ENCODE assay signal across 9 mouse cellular contexts in genomic region chr17:79069019-79069418, GRCm38 (mm10). TPM values are rescaled to one million over a fixed set of nuclear protein-coding genes. Genes with fewer than 3 reads are reported as not detected.
DNase-seq lines count a peak whose midpoint lies in the region; ATAC-seq and TF ChIP-seq lines count a peak whose summit lies in the region.
"Had no signal": no experiment of that assay in that cellular context is flagged by ENCODE, and none has a peak within 500 bp of the region (broad histone marks: within the 10 kb centered on the region; RNA-seq: fewer than 3 reads in every experiment).

No protein-coding gene starts in this region.

- H3K4me1 ChIP-seq in forebrain, embryonic 10.5 days: peaks cover 9% of the 10 kb centered on the region
- no peaks in the 10 kb centered on the region for H3K4me1 ChIP-seq in forebrain, embryonic 12.5 days
- peaks cover 8% of the 10 kb centered on the region; the same call in 1 of the 2 replicates for H3K4me1 ChIP-seq in limb, embryonic 14.5 days (ENCODE audit: control insufficient read depth, insufficient read depth, low read length)
- H3K4me1 ChIP-seq in forebrain, embryonic 14.5 days (ENCODE audit: control insufficient read depth, insufficient read depth, low read length): no peaks in the 10 kb centered on the region

- no peak overlapping the region for H3K4me2 ChIP-seq in forebrain, embryonic 12.5 days
- H3K4me2 ChIP-seq in limb, embryonic 14.5 days (replicated peaks; ENCODE audit: low read depth, low read length, severe bottlenecking): 0 out of 2 replicates have a peak overlapping the region, but pooled peaks have one; percentile 13
- no peak overlapping the region for H3K4me2 ChIP-seq in forebrain, embryonic 14.5 days (ENCODE audit: low read length)

- H3K9ac ChIP-seq in forebrain, embryonic 12.5 days: no peak overlapping the region
- no peak overlapping the region for H3K9ac ChIP-seq in limb, embryonic 14.5 days (ENCODE audit: low read depth, low read length, severe bottlenecking)
- no peak overlapping the region for H3K9ac ChIP-seq in forebrain, embryonic 14.5 days (ENCODE audit: low read length)

- no peak overlapping the region for H3K4me3 ChIP-seq in forebrain, embryonic 10.5 days
- H3K4me3 ChIP-seq in forebrain, embryonic 12.5 days (replicated peaks): no peak overlapping the region
- no peak overlapping the region for H3K4me3 ChIP-seq in limb, embryonic 14.5 days (replicated peaks; ENCODE audit: low read length)
- H3K4me3 ChIP-seq in forebrain, embryonic 14.5 days (ENCODE audit: low read depth, low read length): no peak overlapping the region

- no peaks in the 10 kb centered on the region for H3K36me3 ChIP-seq in forebrain, embryonic 10.5 days (replicated peaks)
- no peaks in the 10 kb centered on the region for H3K36me3 ChIP-seq in forebrain, embryonic 12.5 days (replicated peaks)
- no peaks in the 10 kb centered on the region for H3K36me3 ChIP-seq in limb, embryonic 14.5 days (ENCODE audit: control insufficient read depth, insufficient read depth, low read length)
- no peaks in the 10 kb centered on the region for H3K36me3 ChIP-seq in forebrain, embryonic 14.5 days (ENCODE audit: control insufficient read depth, insufficient read depth, low read length)

- intact Hi-C loops in left cerebral cortex, postnatal 14 days (cut with DNase I): no loop called here

- no peak for DNase-seq in forebrain, embryonic 10.5 days (ENCODE audit: extremely low spot score, low spot score)
- DNase-seq in urinary bladder, postnatal 14 days (ENCODE audit: low spot score): peak; percentile 20
- no peak for DNase-seq in urinary bladder, adult 2 months (ENCODE audit: low spot score)
- no peak for DNase-seq in limb, embryonic 14.5 days (ENCODE audit: low spot score)
- no peak for DNase-seq in left cerebral cortex, postnatal 14 days (ENCODE audit: low spot score in 2 of 2)
- no peak for DNase-seq in cerebellum, adult 9-10 months
- DNase-seq in forebrain, embryonic 14.5 days (ENCODE audit: low spot score): no peak
- DNase-seq: adrenal gland, adult 2 months had no signal

- H3K9me3 ChIP-seq in forebrain, embryonic 10.5 days: no peaks in the 10 kb centered on the region
- H3K9me3 ChIP-seq in forebrain, embryonic 12.5 days: no peaks in the 10 kb centered on the region
- no peaks in the 10 kb centered on the region for H3K9me3 ChIP-seq in limb, embryonic 14.5 days (ENCODE audit: control insufficient read depth, low read length)
- H3K9me3 ChIP-seq in forebrain, embryonic 14.5 days (replicated peaks; ENCODE audit: control insufficient read depth, low read length): no peaks in the 10 kb centered on the region

- no peak for TF ChIP-seq POLR2A in limb, embryonic 14.5 days (IDR thresholded peaks at IDR 0.05; ENCODE audit: borderline replicate concordance, extremely low read depth, insufficient read depth, insufficient read length)

- no peak for ATAC-seq in forebrain, embryonic 12.5 days (ENCODE audit: low FRiP score)
- ATAC-seq in limb, embryonic 14.5 days (ENCODE audit: low FRiP score, low read depth): peak; percentile 87
- ATAC-seq in forebrain, embryonic 14.5 days: no peak

- peak overlapping the region; percentile 30; the same call in 1 of the 2 replicates for H3K27ac ChIP-seq in forebrain, embryonic 10.5 days
- H3K27ac ChIP-seq in forebrain, embryonic 12.5 days: no peak overlapping the region
- H3K27ac ChIP-seq in limb, embryonic 14.5 days (replicated peaks; ENCODE audit: low read depth, low read length): peak overlapping the region; percentile 72
- no peak overlapping the region for H3K27ac ChIP-seq in forebrain, embryonic 14.5 days (ENCODE audit: low read depth, low read length)

- WGBS in forebrain, embryonic 10.5 days: 53% methylated on average over 4 of the region's 4 CpGs
- 42% methylated on average over 4 of the region's 4 CpGs for WGBS in forebrain, embryonic 12.5 days
- 33% methylated on average over 4 of the region's 4 CpGs for WGBS in limb, embryonic 14.5 days
- 34% methylated on average over 4 of the region's 4 CpGs for WGBS in forebrain, embryonic 14.5 days

- no peaks in the 10 kb centered on the region for H3K27me3 ChIP-seq in forebrain, embryonic 10.5 days (ENCODE audit: poor library complexity, severe bottlenecking)
- no peaks in the 10 kb centered on the region for H3K27me3 ChIP-seq in forebrain, embryonic 12.5 days
- H3K27me3 ChIP-seq in limb, embryonic 14.5 days (ENCODE audit: control insufficient read depth, insufficient read depth, low read length): no peaks in the 10 kb centered on the region
- no peaks in the 10 kb centered on the region for H3K27me3 ChIP-seq in forebrain, embryonic 14.5 days (replicated peaks; ENCODE audit: control insufficient read depth, insufficient read depth, low read length)

RNA-seq across cellular contexts. Expression of gene Qpct, which starts 17.3 kb away (rescaled TPM):
- 3.7 and 4.1 TPM in 2 replicates for polyA plus RNA-seq in forebrain, embryonic 10.5 days (2016; fragmentation: Nextera tagmentation; extraction: Ambion mirVana)
- polyA plus RNA-seq in forebrain, embryonic 12.5 days (2016; fragmentation: Nextera tagmentation; extraction: Ambion mirVana): 8.8 and 9.4 TPM in 2 replicates
- polyA plus RNA-seq in urinary bladder, adult 2 months (2012; rRNA removed): 21.6 and 25.3 TPM in 2 replicates
- 5.1 and 5.9 TPM in 2 replicates for polyA plus RNA-seq in limb, embryonic 14.5 days (2012; rRNA removed)
- polyA plus RNA-seq in limb, embryonic 14.5 days (2014; fragmentation: Nextera tagmentation; extraction: Ambion mirVana): 8.6 and 8.8 TPM in 2 replicates
- 10 to 100 TPM in 1 of 2 experiments, 1 to 10 TPM in 1; 7.9 to 12.5 TPM for total RNA-seq in left cerebral cortex, postnatal 14 days (2021)
- polyA plus RNA-seq in forebrain, embryonic 14.5 days (2014; fragmentation: Nextera tagmentation; extraction: Ambion mirVana): 13.4 and 13.9 TPM in 2 replicates

RNA-seq across cellular contexts. Expression of gene Prkd3, which starts 48.4 kb away (rescaled TPM):
- polyA plus RNA-seq in forebrain, embryonic 10.5 days (2016; fragmentation: Nextera tagmentation; extraction: Ambion mirVana): 47.8 and 50.5 TPM in 2 replicates
- 51.0 and 55.2 TPM in 2 replicates for polyA plus RNA-seq in forebrain, embryonic 12.5 days (2016; fragmentation: Nextera tagmentation; extraction: Ambion mirVana)
- 26.9 and 31.2 TPM in 2 replicates for polyA plus RNA-seq in urinary bladder, adult 2 months (2012; rRNA removed)
- polyA plus RNA-seq in limb, embryonic 14.5 days (2012; rRNA removed): 35.5 and 38.5 TPM in 2 replicates
- 43.2 and 48.2 TPM in 2 replicates for polyA plus RNA-seq in limb, embryonic 14.5 days (2014; fragmentation: Nextera tagmentation; extraction: Ambion mirVana)
- total RNA-seq in left cerebral cortex, postnatal 14 days (2021): 10 to 100 TPM; 11.2 to 11.3 TPM
- 28.6 and 29.2 TPM in 2 replicates for polyA plus RNA-seq in forebrain, embryonic 14.5 days (2014; fragmentation: Nextera tagmentation; extraction: Ambion mirVana)

Comparison
In these comparisons a context has a peak if more than half of its experiments do, and no peak if none do; other contexts are left out.
1. H3K27ac ChIP-seq: peak in forebrain, embryonic 10.5 days (single experiment) and limb, embryonic 14.5 days (single experiment); none in forebrain, embryonic 12.5 days (single experiment) and forebrain, embryonic 14.5 days (single experiment).